Mouse (Mus musculus) ES-Bruce4 (cell line): Measurements from ENCODE around the gene Coro1c.

Experiments used
- EP300 ChIP-seq: IDR thresholded peaks from 2 replicates; pipeline ENCODE4 v1.6.1; 2011; ENCODE audit warnings: low read depth, low read length; ENCODE audit not compliant: insufficient read depth
- POLR2A ChIP-seq: IDR thresholded peaks from one replicate; pipeline ENCODE4 v1.8.1; 2011; ENCODE audit warnings: low read length; ENCODE audit not compliant: insufficient read depth

- TF ChIP-seq POLR2A, result no peak
- TF ChIP-seq EP300, result no peak
Observed at GRCm38 (mm10) chr5:113902983-113903382, 5.6 kb downstream of the Coro1c start.
